In the genomic region with DNA sequence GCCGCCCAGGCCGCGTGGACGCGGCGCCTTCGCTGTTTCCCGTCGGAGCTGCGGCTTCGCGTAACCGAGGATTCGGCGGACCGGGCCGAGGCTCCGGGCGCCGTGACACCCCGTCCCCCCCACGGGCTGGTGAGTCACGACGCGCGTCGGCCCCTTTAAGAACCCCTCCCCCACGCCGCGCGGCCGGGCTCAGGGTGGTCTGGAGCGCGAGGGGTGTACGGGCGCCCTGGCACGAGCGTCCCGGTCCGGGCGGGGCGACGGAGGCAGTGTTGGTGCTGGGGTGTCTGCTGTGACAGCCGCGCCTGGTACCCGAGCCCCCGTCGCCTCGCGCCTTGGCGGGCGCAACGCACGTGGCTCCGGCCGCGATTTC, we compare ENCODE assay signal across 8 mouse cellular contexts. TPM values are rescaled to one million over a fixed set of nuclear protein-coding genes. Genes with fewer than 3 reads are reported as not detected.
DNase-seq lines count a peak whose midpoint lies in the region; ATAC-seq and TF ChIP-seq lines count a peak whose summit lies in the region.

No protein-coding gene starts in this region.

- no peaks in the 10 kb centered on the region for H3K9me3 ChIP-seq in forebrain, embryonic 13.5 days (replicated peaks)
- no peaks in the 10 kb centered on the region for H3K9me3 ChIP-seq in liver, embryonic 12.5 days (replicated peaks)

- peaks cover 48% of the 10 kb centered on the region for H3K4me1 ChIP-seq in bone marrow macrophage, adult 2 months (ENCODE audit: control insufficient read depth, insufficient read depth, low read length)
- H3K4me1 ChIP-seq in forebrain, embryonic 13.5 days, result peaks cover 81% of the 10 kb centered on the region
- peaks cover 91% of the 10 kb centered on the region for H3K4me1 ChIP-seq in liver, embryonic 12.5 days

- peak overlapping the region; percentile 91 for H3K9ac ChIP-seq in forebrain, embryonic 13.5 days
- H3K9ac ChIP-seq in liver, embryonic 12.5 days, result peak overlapping the region; percentile 88

- under 1% methylated on average over 55 of the region's 57 CpGs for WGBS in forebrain, embryonic 13.5 days
- WGBS in liver, embryonic 12.5 days (ENCODE audit: insufficient replicate concordance), result under 1% methylated on average over 57 of the region's 57 CpGs

- no peak for TF ChIP-seq POLR2A in bone marrow macrophage, adult 2 months (IDR thresholded peaks at IDR 0.05; ENCODE audit: borderline replicate concordance, low read depth, low read length)

- ATAC-seq in forebrain, embryonic 13.5 days, result peak; percentile 52
- peak; percentile 32 for ATAC-seq in liver, embryonic 12.5 days

- H3K27me3 ChIP-seq in forebrain, embryonic 13.5 days, result peaks cover 18% of the 10 kb centered on the region
- H3K27me3 ChIP-seq in liver, embryonic 12.5 days (replicated peaks), result 0 out of 2 replicates have a peak, but pooled peaks cover 2% of the 10 kb centered on the region

- H3K4me2 ChIP-seq in forebrain, embryonic 13.5 days, result peak overlapping the region; percentile 96
- H3K4me2 ChIP-seq in liver, embryonic 12.5 days, result peak overlapping the region; percentile 95

- intact Hi-C loops in left cerebral cortex, adult 2 months (cut with DNase I), result loop anchor here (2.0 kb wide), 1 partner anchor 30 kb away; no protein-coding TSS in a partner anchor
- intact Hi-C loops in left cerebral cortex, postnatal 10 days (cut with DNase I), result loop anchor here (5.0 kb wide), 1 partner anchor 35 kb away; no protein-coding TSS in a partner anchor

- peak overlapping the region; percentile 95 for H3K27ac ChIP-seq in left cerebral cortex, adult 2 months
- peak overlapping the region; percentile 96 for H3K27ac ChIP-seq in bone marrow macrophage, adult 2 months (ENCODE audit: insufficient read depth, low read depth, low read length)
- H3K27ac ChIP-seq in forebrain, embryonic 13.5 days, result peak overlapping the region; percentile 99
- H3K27ac ChIP-seq in liver, embryonic 12.5 days, result peak overlapping the region; percentile 98

- H3K4me3 ChIP-seq in left cerebral cortex, adult 2 months, result peak overlapping the region; percentile 98
- peak overlapping the region; percentile 80 for H3K4me3 ChIP-seq in bone marrow macrophage, adult 2 months (ENCODE audit: insufficient read depth, low read length)
- H3K4me3 ChIP-seq in forebrain, embryonic 13.5 days, result peak overlapping the region; percentile 91
- H3K4me3 ChIP-seq in liver, embryonic 12.5 days, result peak overlapping the region; percentile 82

- TF ChIP-seq CTCF in left cerebral cortex, adult 2 months (IDR thresholded peaks at IDR 0.05), result no peak
- no peak for TF ChIP-seq CTCF in bone marrow macrophage, adult 2 months (IDR thresholded peaks at IDR 0.05; ENCODE audit: low read depth, low read length)

- H3K36me3 ChIP-seq in forebrain, embryonic 13.5 days (ENCODE audit: poor library complexity, severe bottlenecking), result no peaks in the 10 kb centered on the region
- peaks cover 11% of the 10 kb centered on the region; the same call in 1 of the 2 replicates for H3K36me3 ChIP-seq in liver, embryonic 12.5 days

- peak in 1 of 2 experiments; percentile 71 for DNase-seq in left cerebral cortex, adult 2 months (ENCODE audit: extremely low spot score in 1 of 2, low spot score in 2 of 2)
- no peak for DNase-seq in left cerebral cortex, postnatal 10 days (ENCODE audit: extremely low spot score in 1 of 2, low spot score in 2 of 2)
- DNase-seq in testis, postnatal 10 days (ENCODE audit: low spot score), result peak; percentile 81
- DNase-seq in urinary bladder, postnatal 4 days (ENCODE audit: low spot score in 2 of 2), result no peak
- DNase-seq in cerebellum, adult 9-10 months, result no peak

RNA-seq across cellular contexts. Expression of a gene that starts 0.4 kb away (rescaled TPM):
- 100 to 1,000 TPM; 223 to 225 TPM for total RNA-seq in left cerebral cortex, adult 2 months (2021)
- 100 to 1,000 TPM; 149 to 160 TPM for total RNA-seq in left cerebral cortex, postnatal 10 days (2021)
- 84.5 and 98.1 TPM in 2 replicates for polyA plus RNA-seq in bone marrow macrophage, adult 2 months (2012; ENCODE audit: insufficient read depth, insufficient read length, missing spikeins)
- 15.0 and 16.5 TPM in 2 replicates for polyA plus RNA-seq in forebrain, embryonic 13.5 days (2015; fragmentation: Nextera tagmentation; extraction: Ambion mirVana)
- 12.1 and 13.6 TPM in 2 replicates for polyA plus RNA-seq in liver, embryonic 12.5 days (2016; fragmentation: Nextera tagmentation; extraction: Ambion mirVana)
